Mouse (Mus musculus): ENCODE results near the gene Tmem252.

DNA sequence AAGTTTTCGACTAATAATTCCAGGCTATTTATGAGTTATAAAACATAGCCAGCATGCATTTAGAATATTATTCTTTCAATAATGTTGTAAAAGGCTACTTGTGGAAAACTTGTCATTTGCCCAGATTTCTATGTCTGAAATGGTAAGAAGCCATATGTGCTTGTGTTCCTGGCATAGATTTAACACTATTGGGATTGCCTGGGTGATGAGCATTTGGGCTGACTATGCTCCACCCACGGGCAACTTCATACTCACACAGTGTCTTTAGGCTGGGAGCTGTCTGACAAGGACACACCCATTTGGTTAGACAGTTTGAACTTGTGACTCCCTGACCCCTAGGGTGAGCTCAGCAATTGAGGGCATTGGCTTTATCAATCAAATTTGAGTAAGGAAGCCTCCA, 30.5 kb downstream of the Tmem252 start:
- TF ChIP-seq CTCF (IDR thresholded peaks at IDR 0.05; ENCODE audit: control insufficient read depth, insufficient read depth, low read length) (no peak), POLR2A (IDR thresholded peaks at IDR 0.05; ENCODE audit: borderline replicate concordance, control insufficient read depth, low read depth, low read length) (no peak)
